Mouse (Mus musculus) heart, adult 18-20 months (tissue): ENCODE results near the gene Taf8. TPM values are rescaled to one million over a fixed set of nuclear protein-coding genes. Genes with fewer than 3 reads are reported as not detected.

Experiments used
- DNase-seq, 2 experiments: peaks; one replicate each; pipeline ENCODE4 v3.0.0; 2021 to 2022; ENCODE audit warnings: mixed read lengths in 1 of 2
- total RNA-seq, 2 experiments: library from RNA; stranded (reverse); gene quantifications; 2 replicates each; pipeline ENCODE4 v1.2.3; 2021

Gene Taf8
- total RNA-seq, 2 experiments from 2014 or later, result 10.2 to 10.4 TPM

GRCm38 (mm10) chr17:47484241-47484921 is 17.7 kb downstream of the Taf8 start:
- peak in 1 of 2 experiments; percentile 37 for DNase-seq

GRCm38 (mm10) chr17:47482401-47482800 is 19.7 kb downstream of the Taf8 start:
- DNase-seq, result peak; percentile 41 to 74

- DNase-seq, result no peak
Measured at GRCm38 (mm10) chr17:47479887-47480286, 22.2 kb downstream of the Taf8 start.

DNA sequence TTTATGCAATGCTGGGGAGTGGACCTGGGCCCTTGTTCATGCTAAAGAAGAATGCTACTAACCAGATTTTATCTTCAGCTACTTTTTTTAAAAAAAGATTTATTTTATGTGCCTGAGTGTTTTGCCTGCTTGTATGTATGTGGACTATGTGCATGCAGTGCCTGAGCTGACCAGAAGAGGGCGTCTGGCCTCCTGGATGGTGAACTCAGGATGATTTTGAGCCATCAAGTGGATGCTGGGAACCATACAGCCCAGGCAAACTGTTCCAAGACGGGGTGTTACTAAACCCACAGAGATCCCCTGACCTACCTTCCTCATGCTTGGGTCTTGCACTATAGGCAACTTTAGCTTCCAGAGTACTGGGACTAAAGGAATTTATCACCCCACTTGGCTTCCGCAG is 26.4 kb downstream of the Taf8 start:
- no peak for DNase-seq

- DNase-seq, result no peak
Measured at GRCm38 (mm10) chr17:47475181-47475580, 26.9 kb downstream of the Taf8 start.

DNA sequence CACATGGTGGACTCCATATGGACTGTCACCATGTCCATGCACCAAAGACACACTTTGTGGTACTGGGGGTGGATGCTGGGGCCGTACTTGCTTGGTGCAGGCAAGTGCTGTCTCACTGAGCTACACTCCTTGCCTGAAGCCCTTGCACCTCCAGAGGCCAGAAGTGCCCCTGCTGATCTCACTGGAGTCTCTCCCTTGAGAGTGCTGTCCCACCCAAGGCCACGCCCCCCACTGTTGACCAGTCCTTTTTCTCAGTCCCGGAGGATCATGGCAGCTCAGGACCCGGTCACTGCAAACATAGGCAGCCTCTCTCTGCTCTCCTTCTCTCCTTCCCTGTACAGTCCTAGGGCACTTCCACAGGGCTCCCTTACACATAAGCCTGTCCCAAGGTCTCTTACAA is 27.8 kb downstream of the Taf8 start:
- no peak for DNase-seq

DNA sequence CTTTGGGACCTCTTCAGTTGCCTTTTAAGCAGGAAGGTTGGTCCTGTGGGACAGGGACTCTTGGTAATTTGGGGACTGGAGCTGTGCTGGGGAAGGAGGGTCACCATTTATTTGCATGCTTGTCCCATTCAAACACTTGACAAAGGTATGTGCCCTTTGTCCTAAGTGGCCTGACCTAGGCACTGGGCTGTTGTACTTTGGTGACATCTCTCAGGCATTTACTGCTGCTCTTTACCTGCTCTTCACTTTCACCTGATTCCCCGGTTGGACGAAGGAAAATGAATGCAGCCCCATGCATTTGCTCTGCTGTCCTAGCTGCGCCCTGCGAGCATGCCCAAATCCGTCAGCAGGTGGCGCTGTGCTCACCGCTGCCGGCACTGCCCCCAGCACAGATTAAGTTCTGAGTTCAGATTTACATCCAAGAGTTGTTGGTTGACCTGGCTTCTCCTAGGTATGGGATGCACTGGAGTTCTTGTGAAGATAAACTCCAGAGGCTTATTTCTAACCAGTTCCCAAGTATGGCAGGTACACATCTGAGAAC is 28.6 kb downstream of the Taf8 start:
- peak; percentile 38 to 73 for DNase-seq

- peak in 1 of 2 experiments; percentile 22 for DNase-seq
Measured at GRCm38 (mm10) chr17:47472435-47473350, 29.4 kb downstream of the Taf8 start.

DNA sequence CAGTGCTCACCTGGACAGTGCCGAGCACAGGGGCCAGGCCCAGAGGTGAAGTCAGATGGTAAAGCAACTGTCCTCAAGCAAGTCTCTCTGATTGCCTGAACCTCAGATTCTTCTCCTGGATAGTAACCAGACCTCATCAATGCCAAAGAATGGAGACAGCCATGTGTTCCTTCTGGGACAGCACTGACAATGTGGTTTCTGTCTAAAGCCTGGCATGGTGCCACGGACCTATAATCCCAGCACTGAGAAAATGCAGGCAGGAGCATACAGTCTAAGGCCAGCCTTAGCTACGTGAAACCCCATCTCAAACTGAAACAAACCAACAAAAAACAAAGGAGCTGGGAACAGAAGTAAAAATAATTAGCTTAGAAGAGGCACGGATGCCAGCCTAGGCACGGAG is 31.4 kb downstream of the Taf8 start:
- DNase-seq, result no peak

- no peak for DNase-seq
Measured at GRCm38 (mm10) chr17:47470121-47470520, 32.0 kb downstream of the Taf8 start.

DNA sequence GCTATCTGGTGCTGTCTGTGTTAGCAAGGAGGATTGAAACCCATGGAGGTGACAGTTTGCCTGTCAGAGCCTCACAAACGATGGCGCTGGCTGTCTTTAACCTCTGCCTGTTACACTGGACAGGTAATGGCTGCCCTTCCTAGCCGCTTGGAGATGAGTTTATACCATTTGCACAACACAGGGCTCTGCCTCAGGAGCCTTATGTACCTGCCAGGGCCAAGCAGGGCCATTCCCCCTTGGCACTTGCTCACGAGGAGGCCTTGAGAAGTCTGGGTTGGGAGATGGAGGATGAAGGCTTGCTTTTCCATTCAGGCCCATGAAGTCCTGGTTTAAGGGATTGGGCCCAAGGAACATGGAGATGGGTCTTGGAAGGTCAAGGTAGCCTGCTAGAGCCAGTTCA is 32.5 kb downstream of the Taf8 start:
- DNase-seq, result no peak

DNA sequence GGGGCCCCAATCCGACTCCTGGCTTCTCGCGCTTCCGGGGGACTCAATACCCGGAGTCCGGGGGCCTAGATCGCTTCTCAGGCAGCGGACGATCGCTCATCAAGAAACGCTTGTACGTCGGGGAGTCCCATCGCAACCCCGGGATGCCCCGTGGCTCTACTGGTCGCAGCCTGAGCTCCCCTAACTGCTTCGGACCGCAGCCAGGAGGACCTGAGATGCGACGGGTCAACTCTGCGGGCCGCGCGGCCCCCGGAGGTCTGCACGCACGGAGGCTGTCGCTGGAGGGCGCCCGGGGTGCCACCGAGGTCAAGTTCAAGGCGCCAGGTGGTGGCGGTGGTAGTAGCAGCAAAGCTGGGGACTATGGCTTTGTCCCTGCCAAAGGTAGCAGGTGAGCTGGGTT is 33.6 kb downstream of the Taf8 start:
- DNase-seq, result peak in 1 of 2 experiments; percentile 32

DNA sequence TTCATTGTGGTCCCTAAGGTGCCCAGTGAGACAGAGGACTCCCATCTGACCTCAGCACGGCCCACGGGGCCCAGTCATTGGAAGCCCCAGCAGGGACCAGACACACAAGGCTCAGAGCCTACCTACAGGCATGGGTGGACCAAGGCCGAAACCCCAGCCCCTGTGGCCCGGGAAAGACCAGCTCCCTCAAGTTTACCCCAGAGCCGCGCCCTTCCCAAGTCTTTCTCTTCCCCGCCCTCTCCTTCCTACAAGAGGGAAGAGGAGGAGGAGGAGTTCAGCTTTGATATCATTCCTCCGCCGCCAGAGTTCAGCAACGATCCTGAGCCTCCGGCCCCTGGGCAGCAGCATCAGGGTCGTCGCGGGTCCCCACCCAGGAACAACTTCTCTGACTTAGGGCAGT is 34.0 kb downstream of the Taf8 start:
- DNase-seq, result no peak

DNA sequence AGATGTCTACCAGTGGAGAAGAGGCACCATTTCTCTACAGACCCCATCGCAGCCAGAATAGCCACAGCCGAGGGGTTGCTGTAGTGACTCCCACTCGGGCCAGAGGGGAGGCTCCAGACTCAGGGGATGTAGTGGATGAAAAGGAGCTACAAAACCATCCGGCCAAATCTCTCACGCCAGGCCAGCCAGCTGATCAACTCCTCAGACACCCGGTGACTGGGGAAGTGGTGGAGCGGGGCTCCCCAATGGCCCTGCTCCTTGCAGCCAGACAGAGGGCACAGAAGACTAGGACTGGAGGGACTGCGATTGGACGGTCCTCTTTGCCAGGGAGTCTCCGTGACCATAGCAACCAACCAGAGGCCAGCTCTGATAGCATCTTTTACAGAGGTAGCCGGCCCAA is 34.4 kb downstream of the Taf8 start:
- DNase-seq, result no peak

DNA sequence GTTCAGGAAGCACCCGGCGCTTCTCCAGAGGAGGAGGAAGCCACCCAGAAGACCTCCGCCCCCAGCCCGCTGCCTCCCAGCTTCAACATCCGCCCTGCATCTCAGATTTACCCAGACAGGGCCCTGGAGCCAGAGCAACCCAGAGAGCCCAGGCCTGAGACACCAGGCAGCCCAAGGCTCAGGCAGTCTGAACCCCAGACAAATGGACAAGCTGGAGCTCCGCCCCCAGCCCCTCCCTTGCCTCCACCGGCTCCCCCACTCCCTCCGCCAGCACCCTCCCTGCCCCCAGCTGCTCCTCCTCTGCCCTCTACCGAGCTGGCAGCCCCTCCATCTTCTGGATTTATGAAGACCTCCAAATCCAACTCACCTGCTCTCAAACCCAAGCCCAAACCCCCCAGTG is 35.8 kb downstream of the Taf8 start:
- DNase-seq, result no peak

DNA sequence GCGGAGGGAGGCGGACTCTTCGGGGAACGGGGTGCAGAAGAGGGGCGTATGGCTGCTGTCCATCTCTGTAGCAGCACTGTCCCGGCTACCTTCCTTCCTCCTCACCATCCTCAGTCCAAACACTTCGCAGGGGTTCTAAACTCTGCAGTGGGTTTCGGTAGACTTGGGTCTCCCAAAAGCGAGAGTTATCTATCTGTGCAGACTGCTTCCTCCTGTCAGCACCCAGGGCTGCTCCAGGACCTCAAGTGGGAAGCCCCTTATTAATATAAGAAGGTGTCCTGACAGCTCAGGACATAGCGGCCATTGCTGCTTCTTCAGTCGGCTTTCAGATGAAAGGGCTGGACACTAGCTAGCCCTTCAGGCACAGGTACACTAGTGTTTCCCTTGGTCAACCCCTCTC is 37.1 kb downstream of the Taf8 start:
- DNase-seq, result no peak

DNA sequence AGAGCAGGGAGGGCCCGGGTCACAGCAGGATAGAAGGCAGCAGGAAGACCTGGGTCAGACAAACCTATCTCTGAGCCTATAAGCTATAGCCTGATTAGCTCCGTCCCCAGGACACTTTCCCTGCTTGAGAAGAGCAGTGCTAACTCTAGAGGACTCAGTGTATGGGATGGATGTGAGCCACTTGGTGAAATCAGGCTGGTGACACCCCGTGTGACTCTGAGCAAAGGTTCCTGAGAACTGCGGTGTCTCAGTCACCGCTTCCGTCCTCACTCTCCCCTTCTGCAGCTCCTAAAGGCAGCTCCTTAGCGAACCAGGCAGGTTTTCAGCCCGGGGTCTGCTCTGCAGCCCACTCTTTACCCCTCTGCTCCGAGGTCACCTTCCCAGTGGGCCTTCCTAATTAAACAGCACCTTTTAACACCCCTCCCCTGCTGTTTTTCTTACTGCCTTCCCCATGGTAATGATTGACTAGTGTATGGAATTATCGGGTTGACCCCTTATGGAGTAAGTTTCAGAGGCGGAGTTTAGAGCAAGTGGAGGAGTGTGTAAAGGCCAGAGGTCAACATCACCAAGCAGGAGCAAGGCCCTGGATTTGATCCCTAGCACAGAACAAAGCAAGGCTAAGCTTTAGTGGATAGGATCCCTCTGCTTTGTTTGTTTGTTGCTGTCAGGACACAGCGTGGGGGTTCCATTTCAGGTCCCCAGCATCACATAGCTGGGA is 37.7 kb downstream of the Taf8 start:
- no peak for DNase-seq

- no peak for DNase-seq
Measured at GRCm38 (mm10) chr17:47462728-47463388, 39.2 kb downstream of the Taf8 start.

DNA sequence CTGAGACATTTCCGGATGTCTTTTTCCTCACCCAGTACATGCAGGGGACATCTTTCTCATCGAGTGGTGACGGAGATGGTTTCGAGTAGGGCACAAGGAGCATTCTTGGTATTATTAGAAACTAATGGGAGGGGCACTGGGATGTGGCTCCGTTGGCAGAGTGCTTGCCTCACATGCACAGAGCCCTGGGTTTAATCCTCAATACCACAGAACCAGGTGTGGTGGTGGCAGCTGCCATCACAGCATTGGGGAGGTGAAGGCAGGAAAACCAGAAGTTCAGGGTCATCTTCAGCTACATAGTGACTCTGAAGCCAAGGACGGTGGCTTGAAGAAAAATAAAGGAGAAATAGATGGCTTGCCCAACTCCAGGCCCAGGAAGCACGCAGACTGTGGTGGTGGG is 39.9 kb downstream of the Taf8 start:
- no peak for DNase-seq

DNA sequence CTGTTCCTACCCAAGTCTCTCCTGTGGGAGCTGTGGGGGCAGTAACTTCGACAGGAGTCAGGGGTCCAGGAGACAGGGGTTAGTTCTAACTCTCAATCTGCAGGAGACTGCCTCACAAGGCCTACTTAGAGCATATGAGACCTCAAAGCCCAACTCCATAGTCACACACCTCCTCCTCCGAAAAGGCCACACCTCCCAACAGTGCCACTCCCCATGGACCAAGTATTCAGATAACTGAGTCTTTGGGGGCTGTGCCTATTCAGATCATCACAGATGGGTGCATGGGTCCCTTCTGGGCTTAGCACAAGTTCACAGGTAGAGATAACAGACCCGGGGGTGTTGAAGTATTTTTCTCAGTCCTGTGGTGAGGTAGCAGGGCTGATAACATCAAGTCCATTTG is 40.4 kb downstream of the Taf8 start:
- no peak for DNase-seq

GRCm38 (mm10) chr17:47459341-47459919 is 42.7 kb downstream of the Taf8 start:
- no peak for DNase-seq

- DNase-seq, result no peak
Measured at GRCm38 (mm10) chr17:47458936-47459335, 43.2 kb downstream of the Taf8 start.
